Mouse (Mus musculus) kidney, adult 2 months (tissue): ENCODE measurements at regions not wholly inside any gene's neighbourhood (a gene's known extent, or its start where the extent isn't known, plus 50 kb on each side); places are given as distances from the start of the nearest gene placed in this dataset.

ENCODE experiments used
- CTCF ChIP-seq: fragments of 200-500 bp; conservative IDR thresholded peaks from 2 replicates; pipeline ENCODE4 v1.5.1; 2011; ENCODE audit warnings: low read depth, mild to moderate bottlenecking, control low read depth, low read length, moderate library complexity, mixed read lengths; ENCODE audit not compliant: insufficient read depth, insufficient read length
- POLR2A ChIP-seq: fragments of 200-500 bp; IDR thresholded peaks from one replicate; pipeline ENCODE4 v1.6.1; 2011; ENCODE audit warnings: low read depth, low read length, control low read depth

DNA sequence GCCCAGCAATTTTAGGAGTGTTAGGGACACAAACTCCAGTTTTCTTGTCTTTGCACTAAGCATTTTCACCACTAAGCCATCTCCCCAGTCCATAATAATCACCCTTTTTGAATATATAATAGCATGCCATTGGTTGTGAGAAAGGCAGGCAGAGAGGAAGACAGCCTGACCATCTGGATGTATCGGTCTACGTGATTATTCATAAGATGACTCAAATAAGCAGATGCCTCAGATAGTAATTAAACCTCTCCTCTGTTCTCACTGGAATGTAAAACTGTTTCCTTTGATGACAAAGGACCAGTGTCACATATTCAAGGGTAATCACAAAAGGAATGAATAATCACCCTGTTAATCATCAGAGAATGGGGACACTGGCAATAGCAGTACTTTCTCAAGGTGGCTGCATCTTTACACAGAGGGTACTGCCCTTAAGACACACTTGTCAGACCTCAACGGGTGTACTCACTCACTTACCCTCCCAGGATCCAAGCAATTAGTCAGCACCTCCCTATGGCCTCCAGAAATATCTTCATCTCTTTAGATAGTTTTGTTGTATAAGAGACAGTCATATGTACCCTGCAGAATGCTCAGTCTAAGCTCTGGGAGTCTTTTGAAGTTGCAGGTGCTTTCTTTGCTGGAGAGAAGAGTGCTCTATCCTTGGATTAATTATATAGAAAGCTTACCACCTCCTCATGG is 826.0 kb upstream of the Ddx18 start:
- TF ChIP-seq CTCF (no peak), POLR2A (no peak)
